Comparison of ENCODE assay signal across 25 mouse cellular contexts in the genomic region with DNA sequence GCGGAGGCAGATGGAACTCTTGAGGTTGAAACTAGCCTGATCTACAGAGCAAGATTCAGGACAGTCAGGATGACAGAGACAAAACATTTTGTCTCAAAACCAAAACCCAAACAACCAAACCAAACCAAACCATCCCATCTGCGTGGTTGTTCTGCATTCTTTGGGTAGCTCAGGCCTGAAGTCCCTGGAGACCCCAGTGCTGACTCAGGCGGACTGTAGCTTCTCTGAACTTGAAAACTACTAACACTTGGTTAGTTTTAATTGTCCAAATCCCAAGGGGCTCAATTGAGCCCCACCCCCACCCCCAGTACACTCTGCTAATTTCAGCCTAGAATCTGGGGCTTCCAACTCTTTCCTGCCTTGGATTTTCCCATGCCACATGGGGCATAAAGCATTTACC. TPM values are rescaled to one million over a fixed set of nuclear protein-coding genes. Genes with fewer than 3 reads are reported as not detected.
"Had no signal": no experiment of that assay in that cellular context is flagged by ENCODE, and none has a peak within 500 bp of the region (broad histone marks: within the 10 kb centered on the region; RNA-seq: fewer than 3 reads in every experiment).

No protein-coding gene starts in this region.

- DNase-seq: lung, embryonic 14.5 days; lung, postnatal 10 days; midbrain, embryonic 14.5 days; retina, postnatal 1 day; right cerebral cortex, adult 18-20 months; right cerebral cortex, postnatal 25 days; right cerebral cortex, postnatal 4 days; spleen, adult 18-20 months; thymus, adult 18-20 months; thymus, postnatal 14 days; thymus, postnatal 36 days had no signal

- H3K27me3 ChIP-seq: midbrain, embryonic 12.5 days; neural tube, embryonic 13.5 days; neural tube, embryonic 15.5 days had no signal

- H3K36me3 ChIP-seq: midbrain, embryonic 10.5 days; midbrain, embryonic 12.5 days; neural tube, embryonic 13.5 days; neural tube, embryonic 15.5 days had no signal

- H3K4me3 ChIP-seq: midbrain, embryonic 10.5 days; midbrain, embryonic 12.5 days; myocyte; neural tube, embryonic 13.5 days; neural tube, embryonic 15.5 days had no signal

- H3K4me1 ChIP-seq: midbrain, embryonic 10.5 days; midbrain, embryonic 12.5 days; neural tube, embryonic 13.5 days; neural tube, embryonic 15.5 days had no signal

- H3K9me3 ChIP-seq: midbrain, embryonic 10.5 days; midbrain, embryonic 12.5 days; neural tube, embryonic 13.5 days; neural tube, embryonic 15.5 days had no signal

- H3K27ac ChIP-seq: midbrain, embryonic 10.5 days; midbrain, embryonic 12.5 days; neural tube, embryonic 13.5 days; neural tube, embryonic 15.5 days had no signal

RNA-seq across cellular contexts. Expression of gene Gm4871, which starts 29.2 kb away (rescaled TPM):
- total RNA-seq: megakaryocyte, adult 5-6 weeks; megakaryocyte-erythroid progenitor cell, adult 5-6 weeks had no signal
- polyA plus RNA-seq: lung, embryonic 14.5 days; lung, embryonic 16.5 days; midbrain, embryonic 10.5 days; midbrain, embryonic 12.5 days; midbrain, embryonic 14.5 days; midbrain, embryonic 16.5 days; myocyte; neural tube, embryonic 11.5 days; neural tube, embryonic 13.5 days; neural tube, embryonic 15.5 days; small intestine, adult 2 months; stomach, embryonic 14.5 days; stomach, embryonic 16.5 days; thymus, postnatal 0 days had no signal

RNA-seq across cellular contexts. Expression of gene 1700018F24Rik, which starts 39.4 kb away (rescaled TPM):
- total RNA-seq: megakaryocyte, adult 5-6 weeks; megakaryocyte-erythroid progenitor cell, adult 5-6 weeks had no signal
- polyA plus RNA-seq: lung, embryonic 14.5 days; midbrain, embryonic 10.5 days; midbrain, embryonic 12.5 days; midbrain, embryonic 14.5 days; midbrain, embryonic 16.5 days; myocyte; neural tube, embryonic 11.5 days; neural tube, embryonic 13.5 days; neural tube, embryonic 15.5 days; small intestine, adult 2 months; stomach, embryonic 14.5 days; stomach, embryonic 16.5 days; thymus, postnatal 0 days had no signal
